Mouse (Mus musculus) cortical plate, adult 2 months (tissue): Measurements from ENCODE around the gene Ptprn2.

Source experiments
- CTCF ChIP-seq: fragments of 200-500 bp; IDR thresholded peaks from 2 replicates; pipeline ENCODE4 v1.5.1; 2011; ENCODE audit warnings: mild to moderate bottlenecking, control low read depth, low read length; ENCODE audit not compliant: insufficient read depth; ENCODE audit errors: extremely low read depth
- POLR2A ChIP-seq: fragments of 200-500 bp; IDR thresholded peaks from 2 replicates; pipeline ENCODE4 v1.6.1; 2011; ENCODE audit warnings: mild to moderate bottlenecking, low read length, control low read depth; ENCODE audit not compliant: insufficient read depth; ENCODE audit errors: extremely low read depth

GRCm38 (mm10) chr12:116847021-116847420 is 361.5 kb downstream of the Ptprn2 start:
- TF ChIP-seq POLR2A, result no peak
- TF ChIP-seq CTCF, result no peak
